Mouse (Mus musculus): ENCODE results near the gene Lama2.
"Not testable (repeated sequence)": the region's sequence is repeated elsewhere in the genome, so short reads cannot be mapped to it uniquely, and the experiment has no call there.

The Lama2 gene

DNA sequence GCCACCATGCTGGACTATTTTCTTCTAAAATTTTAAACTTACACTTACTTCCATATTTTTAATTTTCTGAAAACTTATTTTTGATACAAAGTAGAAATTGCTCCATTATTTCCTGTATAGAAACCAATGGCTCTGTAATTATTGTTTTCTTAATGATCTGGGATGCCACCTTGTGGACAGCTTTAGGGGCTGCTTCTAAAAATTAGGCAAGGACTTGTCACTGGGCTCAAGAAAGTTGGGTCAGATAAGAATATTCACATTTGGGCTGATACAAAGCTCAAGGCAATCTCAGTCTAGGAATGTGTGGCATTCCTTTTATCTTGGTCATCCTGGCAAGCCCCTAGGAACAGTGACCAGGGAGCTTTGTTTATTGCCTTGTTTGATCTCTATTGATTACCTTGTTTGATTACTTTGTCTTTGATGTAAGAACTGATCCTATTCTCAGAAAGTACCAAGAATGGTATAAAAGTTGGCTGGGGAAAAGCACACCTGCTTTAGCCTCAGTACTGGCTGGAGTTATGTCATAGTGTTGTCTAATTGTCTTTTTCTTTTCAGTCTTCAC lies 606.7 kb downstream of the Lama2 start:
- no peak for DNase-seq (ENCODE audit: low spot score in 2 of 2)

DNA sequence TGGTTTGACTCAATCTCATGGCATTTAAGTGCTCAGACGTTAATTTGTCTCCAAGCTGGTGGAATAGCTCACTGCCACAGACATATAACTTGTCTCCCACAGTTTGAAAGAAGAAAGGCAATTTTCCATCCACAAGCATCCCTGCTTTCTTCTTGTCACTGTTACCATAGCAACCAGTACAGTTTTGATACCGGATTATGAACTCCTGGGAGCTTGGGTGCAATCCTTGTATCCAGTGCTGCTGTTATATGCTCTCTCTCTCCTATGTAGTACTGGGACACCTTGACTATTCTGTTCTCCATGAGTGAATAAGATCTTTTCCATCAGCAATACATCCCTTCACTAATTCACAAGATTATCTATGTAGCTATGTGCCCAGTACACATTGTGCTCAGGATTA lies 612.2 kb downstream of the Lama2 start:
- no peak for DNase-seq (ENCODE audit: low spot score in 2 of 2)

DNA sequence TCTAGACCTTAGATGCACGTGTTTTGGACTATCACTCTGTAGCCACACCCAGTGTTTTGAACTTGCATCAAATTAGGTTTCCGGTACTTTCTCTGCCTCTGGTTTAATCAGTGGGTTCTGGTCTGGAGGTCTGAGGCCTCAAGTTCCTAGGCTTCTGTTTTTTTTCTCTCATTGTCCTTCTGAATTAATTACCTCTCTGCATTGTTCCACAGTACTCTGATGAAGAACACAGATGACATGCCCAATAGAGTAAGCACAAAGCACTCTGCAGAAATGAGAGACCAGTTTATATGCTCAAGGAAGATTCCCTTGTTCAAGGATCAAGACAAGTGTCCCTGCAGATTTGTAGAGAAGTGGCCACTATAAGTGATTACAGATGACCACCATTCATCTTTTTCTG lies 613.8 kb downstream of the Lama2 start:
- no peak for DNase-seq (ENCODE audit: low spot score in 2 of 2)

GRCm38 (mm10) chr10:27001554-27002178 lies 617.9 kb downstream of the Lama2 start:
- DNase-seq (ENCODE audit: low spot score in 2 of 2) = no peak

- no peak for DNase-seq (ENCODE audit: low spot score in 2 of 2)
Observed at GRCm38 (mm10) chr10:26996684-26997083, 622.9 kb downstream of the Lama2 start.

DNA sequence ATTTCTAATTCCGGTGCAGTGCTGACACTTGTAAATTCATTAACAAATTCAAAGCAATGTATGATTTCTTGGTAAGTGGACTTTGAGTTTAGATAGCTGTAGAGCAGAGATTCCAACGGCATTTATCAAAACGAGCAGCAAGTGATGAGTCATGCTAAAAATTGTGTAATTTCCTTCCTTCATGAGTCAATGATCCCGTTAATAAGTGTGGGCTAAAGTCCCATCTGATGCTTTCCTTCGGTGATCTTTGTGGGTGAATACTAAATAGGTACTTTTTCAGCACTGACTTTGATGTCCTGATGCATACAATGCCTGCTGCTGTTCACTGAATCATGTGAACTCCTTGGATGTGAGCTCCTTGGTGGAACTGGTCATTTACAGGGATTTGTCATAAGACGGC lies 623.6 kb downstream of the Lama2 start:
- DNase-seq (ENCODE audit: low spot score in 2 of 2) = no peak

DNA sequence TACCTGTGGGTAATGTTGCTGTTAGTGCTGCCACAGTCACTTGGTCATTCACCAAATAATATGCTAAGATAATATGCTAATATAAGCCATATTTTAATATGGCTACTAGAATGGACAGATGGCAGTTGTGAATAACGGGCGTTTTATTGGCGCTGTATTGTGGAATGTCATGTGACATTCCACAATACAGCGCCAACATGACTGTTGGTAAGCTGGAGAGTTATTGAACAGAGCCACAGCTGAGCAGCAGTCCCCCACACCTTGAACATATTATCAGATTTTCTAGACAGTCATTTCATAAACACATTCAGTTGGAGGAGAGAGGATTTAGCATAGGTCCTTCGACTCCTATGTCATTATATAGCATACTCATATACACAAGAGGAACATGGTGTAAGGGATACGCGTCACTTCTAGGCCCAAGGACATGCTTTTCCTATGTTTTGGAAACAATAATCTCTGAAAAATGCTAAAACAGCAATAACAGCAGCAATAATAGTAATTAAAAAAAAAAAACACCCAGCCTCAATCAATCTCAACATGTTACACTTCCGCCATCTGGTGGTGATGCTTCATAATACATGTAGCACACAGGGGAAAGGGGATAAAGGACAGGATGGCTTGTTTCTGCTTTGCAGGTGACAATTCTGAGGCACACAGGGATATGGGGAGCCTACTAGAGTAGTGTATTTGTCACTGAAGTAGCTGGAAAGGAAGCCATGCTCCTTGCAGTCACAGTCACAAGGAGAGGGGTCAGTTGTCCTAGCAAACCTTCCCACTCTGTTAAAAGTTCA lies 624.2 kb downstream of the Lama2 start:
- peak in 1 of 2 experiments; percentile 11 for DNase-seq (ENCODE audit: low spot score in 2 of 2)

GRCm38 (mm10) chr10:26993971-26994761 lies 625.4 kb downstream of the Lama2 start:
- DNase-seq (ENCODE audit: low spot score in 2 of 2) = no peak

DNA sequence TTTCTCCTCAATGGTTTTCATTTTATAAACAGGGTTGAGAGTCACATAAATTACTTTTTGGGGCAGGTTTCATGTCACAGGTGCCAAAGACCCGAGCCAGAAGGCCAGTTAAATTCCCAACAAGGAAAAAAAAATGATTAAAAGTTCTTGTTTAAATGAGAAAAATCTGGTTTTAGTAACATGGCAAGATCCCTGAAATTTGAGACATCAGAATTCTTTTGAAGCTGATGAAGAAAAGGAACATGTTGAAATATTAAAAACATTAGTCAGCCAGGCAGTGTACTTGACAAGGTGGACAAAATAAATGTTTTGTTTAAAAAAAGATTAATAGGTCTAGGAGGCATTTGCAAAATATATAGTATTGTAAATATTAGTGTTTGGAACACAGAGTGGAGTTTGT lies 634.1 kb downstream of the Lama2 start:
- DNase-seq (ENCODE audit: low spot score in 2 of 2) = no peak

GRCm38 (mm10) chr10:26984082-26984481 lies 635.5 kb downstream of the Lama2 start:
- DNase-seq (ENCODE audit: low spot score in 2 of 2) = not testable (repeated sequence)

DNA sequence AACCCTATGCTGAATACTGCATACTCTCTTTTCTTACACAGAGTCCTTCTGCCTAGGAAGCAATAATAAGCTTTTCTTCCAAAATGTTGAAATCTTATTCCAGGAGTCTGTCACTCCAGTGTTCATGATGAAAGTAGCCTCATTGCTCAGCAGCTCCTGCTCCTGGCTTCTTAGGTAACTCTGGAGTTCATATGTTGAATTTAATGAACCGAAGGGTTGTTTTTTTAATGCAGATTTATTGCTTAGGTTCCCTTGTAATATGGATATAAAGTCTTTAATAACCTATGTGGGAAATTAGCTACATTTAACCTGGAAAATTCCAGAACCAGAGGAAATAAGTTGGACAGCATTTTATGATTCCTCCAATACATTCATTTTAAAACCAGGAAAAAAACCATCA lies 636.0 kb downstream of the Lama2 start:
- DNase-seq (ENCODE audit: low spot score in 2 of 2) = no peak

- DNase-seq (ENCODE audit: low spot score in 2 of 2) = no peak
Observed at GRCm38 (mm10) chr10:26982621-26983020, 636.9 kb downstream of the Lama2 start.

GRCm38 (mm10) chr10:26975372-26975771 lies 644.2 kb downstream of the Lama2 start:
- no peak for DNase-seq (ENCODE audit: low spot score in 2 of 2)

GRCm38 (mm10) chr10:26974224-26974623 lies 645.3 kb downstream of the Lama2 start:
- no peak for DNase-seq (ENCODE audit: low spot score in 2 of 2)

GRCm38 (mm10) chr10:26973575-26973974 lies 646.0 kb downstream of the Lama2 start:
- no peak for DNase-seq (ENCODE audit: low spot score in 2 of 2)

- DNase-seq (ENCODE audit: low spot score in 2 of 2) = no peak
Observed at GRCm38 (mm10) chr10:26958513-26958912, 661.0 kb downstream of the Lama2 start.

DNA sequence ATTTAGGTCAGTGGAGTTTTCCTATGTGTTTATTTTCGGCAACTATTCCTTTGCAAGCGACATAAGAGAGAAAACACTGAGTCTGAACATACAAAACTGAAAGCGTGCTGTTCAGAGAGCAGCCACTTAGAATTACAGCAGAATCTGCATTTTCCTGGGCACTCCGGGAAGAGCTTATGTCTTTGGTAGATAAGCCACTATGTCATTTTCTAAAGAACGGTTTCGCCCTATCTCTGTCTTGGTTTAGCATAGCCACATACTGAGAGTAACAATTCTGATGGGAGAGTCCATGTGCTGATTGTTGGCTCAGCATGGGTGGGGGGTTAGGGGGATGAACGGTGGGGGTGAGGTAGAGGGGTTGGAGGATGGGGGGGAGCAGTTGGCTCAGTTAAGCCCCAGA lies 669.1 kb downstream of the Lama2 start:
- no peak for DNase-seq (ENCODE audit: low spot score in 2 of 2)

- DNase-seq (ENCODE audit: low spot score in 2 of 2) = no peak
Observed at GRCm38 (mm10) chr10:26949667-26950066, 669.9 kb downstream of the Lama2 start.

- DNase-seq (ENCODE audit: low spot score in 2 of 2) = no peak
Observed at GRCm38 (mm10) chr10:26948331-26948730, 671.2 kb downstream of the Lama2 start.

GRCm38 (mm10) chr10:26939549-26939948 lies 680.0 kb downstream of the Lama2 start:
- DNase-seq (ENCODE audit: low spot score in 2 of 2) = no peak

- not testable (repeated sequence) for DNase-seq (ENCODE audit: low spot score in 2 of 2)
Observed at GRCm38 (mm10) chr10:26938464-26938863, 681.1 kb downstream of the Lama2 start.

DNA sequence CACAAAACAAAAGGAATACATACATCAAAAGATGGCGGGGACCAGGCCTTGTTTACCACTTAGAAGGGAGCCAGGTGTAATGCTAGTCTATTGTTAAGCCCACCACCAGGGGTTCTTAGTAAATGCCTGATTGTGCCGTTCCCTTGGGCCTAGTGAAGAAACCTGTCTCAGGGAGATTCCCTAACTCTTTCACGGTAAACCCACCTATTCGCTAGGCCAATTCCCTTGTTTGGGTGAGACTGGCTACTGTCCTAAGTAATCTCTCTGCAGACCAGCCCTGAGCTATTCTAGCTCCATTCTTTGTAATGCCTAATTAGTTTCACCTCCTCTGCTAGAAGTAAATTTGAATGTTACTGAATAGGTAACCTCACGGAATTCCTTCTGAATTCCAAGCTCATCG lies 683.5 kb downstream of the Lama2 start:
- not testable (repeated sequence) for DNase-seq (ENCODE audit: low spot score in 2 of 2)

All from spleen, postnatal 36 days (tissue).